Mouse (Mus musculus) heart, embryonic 11.5 days (tissue): Measurements from ENCODE around the gene Tbc1d1. TPM values are rescaled to one million over a fixed set of nuclear protein-coding genes. Genes with fewer than 3 reads are reported as not detected.

Experiments
- ATAC-seq: fragments of 200-750 bp; cut with Nextera tagmentation; replicated peaks from 2 replicates; pipeline ENCODE4 v1.8.0; 2017; ENCODE audit warnings: moderate library complexity; ENCODE audit not compliant: insufficient number of reproducible peaks, low FRiP score, low TSS enrichment
- H3K27ac ChIP-seq: fragments of 300-500 bp; sonication (generic); 2 replicates; pipeline ENCODE4 v1.5.1; 2014; ENCODE audit warnings: mild to moderate bottlenecking, low read depth, low read length
- H3K27me3 ChIP-seq: fragments of 300-500 bp; sonication (generic); 2 replicates; pipeline ENCODE4 v1.6.1; 2014; ENCODE audit warnings: mild to moderate bottlenecking, low read length, mixed read lengths; ENCODE audit not compliant: control insufficient read depth, insufficient read depth
- H3K36me3 ChIP-seq: fragments of 300-500 bp; sonication (generic); 2 replicates; pipeline ENCODE4 v1.6.1; 2014; ENCODE audit warnings: mild to moderate bottlenecking, low read length, moderate library complexity, mixed read lengths; ENCODE audit not compliant: control insufficient read depth, insufficient read depth
- H3K4me1 ChIP-seq: fragments of 300-500 bp; sonication (generic); 2 replicates; pipeline ENCODE4 v1.6.1; 2014; ENCODE audit warnings: low read length; ENCODE audit not compliant: control insufficient read depth, insufficient read depth
- H3K4me2 ChIP-seq: fragments of 300-500 bp; sonication (generic); 2 replicates; pipeline ENCODE4 v1.6.1; 2014; ENCODE audit warnings: mild to moderate bottlenecking, moderate library complexity
- H3K4me3 ChIP-seq: fragments of 300-500 bp; sonication (generic); 2 replicates; pipeline ENCODE4 v1.5.1; 2014; ENCODE audit warnings: low read depth, low read length
- H3K9ac ChIP-seq: fragments of 300-500 bp; sonication (generic); 2 replicates; pipeline ENCODE4 v1.6.1; 2014; ENCODE audit warnings: mild to moderate bottlenecking, low read depth, low read length, moderate library complexity
- H3K9me3 ChIP-seq: fragments of 300-500 bp; sonication (generic); replicated peaks from 2 replicates; pipeline ENCODE4 v1.6.1; 2016; ENCODE audit warnings: low read length; ENCODE audit not compliant: control insufficient read depth
- WGBS: fragments of 180-500 bp; shearing (Covaris S2); extraction: QIAGEN DNeasy Blood & Tissue Kit; methylation state at CpG from one replicate; pipeline ENCODE4 v1.1.7; 2014; ENCODE audit not compliant: insufficient replicate concordance; 5-methylcytosine and 5-hydroxymethylcytosine counted together
- polyA plus RNA-seq: library from polyadenylated mRNA; unstranded; fragments of >200 nt; fragmentation: Nextera tagmentation; extraction: Ambion mirVana; gene quantifications from 2 replicates; pipeline ENCODE4 v1.2.1, GENCODE M21; 2014

Gene Tbc1d1
- polyA plus RNA-seq, 1 experiment from 2014 or later = 36.3 TPM

DNA sequence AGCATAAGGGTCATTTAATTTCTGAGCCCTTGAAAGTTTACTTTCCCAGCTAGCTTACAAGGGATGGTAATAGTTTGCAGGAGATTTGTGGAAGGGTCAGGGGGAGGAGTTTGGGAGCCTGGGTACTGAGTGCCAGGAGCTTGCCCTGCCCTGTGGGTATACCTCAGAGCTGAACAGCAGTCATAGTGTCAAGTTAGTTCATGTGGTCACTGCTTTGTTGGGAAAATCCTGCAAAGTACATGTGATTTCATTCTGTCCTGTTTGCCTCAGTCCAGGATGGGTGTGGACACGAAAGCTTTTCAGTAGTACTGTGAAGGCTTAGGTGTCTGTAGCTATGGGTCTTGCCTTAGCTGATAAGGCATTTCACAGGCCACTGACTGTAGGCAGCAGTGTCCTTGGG lies 159.0 kb downstream of the Tbc1d1 start:
- Histone ChIP-seq H3K9me3 (no peaks in the 10 kb centered on the region), H3K27ac (no peak overlapping the region), H3K36me3 (peaks cover under 1% of the 10 kb centered on the region), H3K4me1 (peaks cover 6% of the 10 kb centered on the region), H3K4me3 (no peak overlapping the region), H3K9ac (no peak overlapping the region), H3K4me2 (no peak overlapping the region), H3K27me3 (no peaks in the 10 kb centered on the region)
- 65% methylated on average over 1 of the region's 1 CpGs for WGBS
- no peak for ATAC-seq

DNA sequence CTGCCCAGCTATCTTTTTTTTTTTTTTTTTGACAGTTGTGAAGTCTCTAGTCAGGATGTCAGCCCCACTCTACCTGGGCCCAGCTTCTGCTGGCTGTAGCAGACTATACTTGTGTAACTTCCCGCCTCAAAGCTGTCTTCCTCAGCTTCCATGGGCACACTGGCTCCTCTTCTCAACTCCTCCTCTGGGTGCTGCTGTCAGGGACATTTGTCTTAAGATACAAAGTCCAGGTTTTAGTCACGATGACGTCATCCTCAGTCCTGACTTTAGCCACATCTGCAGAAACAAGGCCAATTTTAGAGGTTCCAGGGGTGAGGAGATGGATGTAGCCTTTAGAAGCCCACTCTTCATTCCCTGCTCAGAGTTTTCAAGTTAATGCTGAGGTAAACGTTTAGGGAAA lies 167.2 kb downstream of the Tbc1d1 start:
- Histone ChIP-seq H3K4me1 (peaks cover 16% of the 10 kb centered on the region), H3K36me3 (peaks cover 14% of the 10 kb centered on the region), H3K27ac (no peak overlapping the region), H3K9ac (no peak overlapping the region), H3K9me3 (no peaks in the 10 kb centered on the region), H3K27me3 (no peaks in the 10 kb centered on the region), H3K4me3 (no peak overlapping the region), H3K4me2 (no peak overlapping the region)
- WGBS = 79% methylated on average over 4 of the region's 4 CpGs
- ATAC-seq = no peak

GRCm38 (mm10) chr5:64324353-64324752 lies 168.2 kb downstream of the Tbc1d1 start:
- Histone ChIP-seq H3K27ac (no peak overlapping the region), H3K4me2 (no peak overlapping the region), H3K27me3 (no peaks in the 10 kb centered on the region), H3K4me3 (no peak overlapping the region), H3K9ac (no peak overlapping the region), H3K4me1 (peaks cover 14% of the 10 kb centered on the region), H3K9me3 (no peaks in the 10 kb centered on the region), H3K36me3 (peaks cover 14% of the 10 kb centered on the region)
- no peak for ATAC-seq
- WGBS = 88% methylated on average over 12 of the region's 12 CpGs

GRCm38 (mm10) chr5:64324920-64325319 lies 168.8 kb downstream of the Tbc1d1 start:
- no peaks in the 10 kb centered on the region for H3K27me3 ChIP-seq
- no peak for ATAC-seq
- H3K4me3 ChIP-seq = no peak overlapping the region
- no peak overlapping the region for H3K9ac ChIP-seq
- peaks cover 11% of the 10 kb centered on the region for H3K4me1 ChIP-seq
- no peaks in the 10 kb centered on the region for H3K9me3 ChIP-seq
- H3K4me2 ChIP-seq = no peak overlapping the region
- H3K36me3 ChIP-seq = peaks cover 14% of the 10 kb centered on the region
- 83% methylated on average over 8 of the region's 8 CpGs for WGBS
- H3K27ac ChIP-seq = no peak overlapping the region

DNA sequence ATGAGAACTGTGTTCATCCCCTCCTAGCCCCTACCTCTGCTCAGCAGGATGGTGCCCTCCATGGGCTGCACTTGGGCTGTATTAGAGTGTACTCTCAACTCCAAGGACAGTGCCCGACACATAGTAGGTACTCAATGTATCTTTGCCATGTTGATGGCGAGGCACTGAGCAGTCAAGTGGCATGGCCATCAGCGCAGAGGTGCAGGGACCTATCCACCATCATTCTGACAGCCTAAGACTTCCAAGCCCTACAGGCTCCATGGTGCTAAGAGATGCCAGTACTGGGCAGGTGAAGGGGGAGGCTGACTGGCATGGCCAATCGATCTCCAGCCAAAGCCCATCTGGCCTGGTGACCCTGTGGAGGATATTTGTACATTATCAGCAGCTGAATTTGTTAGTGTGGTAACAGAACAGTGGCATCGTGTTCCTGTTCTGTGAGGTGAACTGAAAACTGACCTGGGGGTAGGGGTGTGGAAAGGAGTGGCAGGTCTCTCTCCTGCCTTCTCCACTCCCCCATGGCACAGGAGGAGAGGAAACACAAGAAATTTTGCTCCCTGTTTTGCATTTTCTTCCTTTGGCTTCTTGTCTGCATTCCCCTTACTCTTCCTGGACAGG lies 169.7 kb downstream of the Tbc1d1 start:
- Histone ChIP-seq H3K27me3 (no peaks in the 10 kb centered on the region), H3K36me3 (peaks cover 14% of the 10 kb centered on the region), H3K9me3 (no peaks in the 10 kb centered on the region), H3K9ac (no peak overlapping the region), H3K4me3 (no peak overlapping the region), H3K27ac (no peak overlapping the region), H3K4me1 (peaks cover 11% of the 10 kb centered on the region), H3K4me2 (no peak overlapping the region)
- no peak for ATAC-seq
- 83% methylated on average over 5 of the region's 5 CpGs for WGBS

DNA sequence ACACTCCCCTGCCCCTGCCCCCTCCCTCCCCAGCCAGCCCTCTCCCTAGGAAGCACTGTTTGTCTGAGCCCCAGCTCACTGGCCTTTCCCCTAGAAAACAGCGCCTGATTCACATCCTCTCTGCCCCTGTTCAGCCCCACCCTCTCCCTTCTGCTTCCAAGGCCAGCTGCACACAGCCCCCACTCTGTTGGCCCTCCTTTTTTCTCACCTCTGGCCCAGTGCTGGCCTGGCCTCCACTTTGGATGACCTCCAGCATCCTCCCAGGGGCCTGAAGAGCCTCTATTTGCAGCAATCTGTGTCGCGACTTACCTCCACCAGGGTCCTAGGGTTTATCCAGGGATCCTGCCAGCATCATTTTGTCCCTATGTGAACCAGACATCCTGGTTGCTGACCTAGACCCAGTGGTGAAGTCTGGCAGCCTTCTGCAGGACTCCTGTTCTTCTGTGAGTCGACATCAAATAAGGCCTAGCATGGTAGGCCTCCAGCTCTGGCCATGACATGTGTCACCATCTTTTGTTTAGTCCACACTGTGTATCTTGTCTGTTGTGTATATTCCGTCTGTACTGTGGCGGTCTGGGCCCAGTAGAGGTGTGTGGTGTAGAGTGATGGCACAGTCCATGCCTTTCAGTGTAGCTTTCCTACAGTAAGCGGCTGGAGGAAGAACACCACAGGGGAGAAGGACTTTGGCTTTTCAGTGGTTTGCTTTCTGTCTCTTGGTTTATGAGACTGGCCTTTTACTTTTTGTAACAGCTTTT lies 170.5 kb downstream of the Tbc1d1 start:
- Histone ChIP-seq H3K4me1 (peaks cover 8% of the 10 kb centered on the region), H3K27ac (peak overlapping the region; percentile 50; the same call in 1 of the 2 replicates), H3K9me3 (no peaks in the 10 kb centered on the region), H3K36me3 (peaks cover 14% of the 10 kb centered on the region), H3K27me3 (no peaks in the 10 kb centered on the region), H3K4me2 (no peak overlapping the region), H3K9ac (no peak overlapping the region), H3K4me3 (no peak overlapping the region)
- ATAC-seq = no peak
- 64% methylated on average over 7 of the region's 7 CpGs for WGBS

GRCm38 (mm10) chr5:64327212-64327902 lies 171.3 kb downstream of the Tbc1d1 start:
- Histone ChIP-seq H3K9ac (no peak overlapping the region), H3K4me1 (peaks cover 8% of the 10 kb centered on the region; the same call in 1 of the 2 replicates), H3K9me3 (no peaks in the 10 kb centered on the region), H3K36me3 (peaks cover 14% of the 10 kb centered on the region), H3K27ac (no peak overlapping the region), H3K4me3 (no peak overlapping the region), H3K4me2 (no peak overlapping the region), H3K27me3 (no peaks in the 10 kb centered on the region)
- no peak for ATAC-seq
- 82% methylated on average over 7 of the region's 7 CpGs for WGBS

- peak; percentile 71 for ATAC-seq
- Histone ChIP-seq H3K27me3 (no peaks in the 10 kb centered on the region), H3K4me1 (peaks cover 11% of the 10 kb centered on the region), H3K36me3 (peaks cover 5% of the 10 kb centered on the region; the same call in 1 of the 2 replicates), H3K9ac (no peak overlapping the region), H3K4me2 (no peak overlapping the region), H3K27ac (peak overlapping the region; percentile 46; the same call in 1 of the 2 replicates), H3K4me3 (no peak overlapping the region), H3K9me3 (no peaks in the 10 kb centered on the region)
- WGBS = 31% methylated on average over 7 of the region's 7 CpGs
Observed at GRCm38 (mm10) chr5:64336767-64337408, 180.8 kb downstream of the Tbc1d1 start.
